Mouse (Mus musculus): ENCODE measurements around the gene Lats2. TPM values are rescaled to one million over a fixed set of nuclear protein-coding genes. Genes with fewer than 3 reads are reported as not detected.

Gene Lats2
- total and polyA plus RNA-seq, 3 experiments, result 1.1 to 4.0 (median 1.5) TPM

GRCm38 (mm10) chr14:57711059-57711458 is 47.1 kb downstream of the Lats2 start:
- H3K27me3 ChIP-seq (replicated peaks), result no peaks in the 10 kb centered on the region
- no peak overlapping the region for H3K9ac ChIP-seq (ENCODE audit: insufficient read depth, low read depth)
- no peak overlapping the region for H3K4me2 ChIP-seq (ENCODE audit: insufficient read depth, low read depth, poor library complexity, severe bottlenecking)
- TF ChIP-seq ZMIZ1 (IDR thresholded peaks at IDR 0.05; ENCODE audit: low read depth, low read length) (no peak), E2F4 (IDR thresholded peaks at IDR 0.05; ENCODE audit: insufficient replicate concordance, low read depth, low read length) (no peak), GABPA (IDR thresholded peaks at IDR 0.05; ENCODE audit: insufficient replicate concordance, low read depth, low read length) (no peak), CTCF (conservative IDR thresholded peaks at IDR 0.05 in 1 of 2, IDR thresholded peaks at IDR 0.05 in 1 of 2; ENCODE audit: low read depth in 2 of 2, low read length in 2 of 2) (no peak), USF2 (conservative IDR thresholded peaks at IDR 0.05; ENCODE audit: low read depth, low read length) (no peak), ZKSCAN1 (IDR thresholded peaks at IDR 0.05; ENCODE audit: borderline replicate concordance, low read depth, low read length) (no peak), JUND (conservative IDR thresholded peaks at IDR 0.05; ENCODE audit: low read depth, low read length) (no peak), TCF12 (IDR thresholded peaks at IDR 0.05; ENCODE audit: low read depth, low read length) (no peak), CHD1 (IDR thresholded peaks at IDR 0.05; ENCODE audit: low read depth, low read length) (no peak), HCFC1 (IDR thresholded peaks at IDR 0.05; ENCODE audit: low read depth, low read length) (no peak), MEF2A (IDR thresholded peaks at IDR 0.05; ENCODE audit: borderline replicate concordance, low read depth, low read length) (no peak), MAZ (IDR thresholded peaks at IDR 0.05; ENCODE audit: low read depth, low read length) (no peak), IRF4 (IDR thresholded peaks at IDR 0.05; ENCODE audit: low read depth, low read length) (no peak), BHLHE40 (IDR thresholded peaks at IDR 0.05; ENCODE audit: low read depth, low read length) (no peak), KAT2A (IDR thresholded peaks at IDR 0.05; ENCODE audit: insufficient replicate concordance, low read length) (no peak), JUN (IDR thresholded peaks at IDR 0.05; ENCODE audit: insufficient read depth, low read depth, low read length) (no peak), ETS1 (conservative IDR thresholded peaks at IDR 0.05; ENCODE audit: low read depth, low read length) (no peak), NRF1 (IDR thresholded peaks at IDR 0.05; ENCODE audit: low read depth, low read length) (no peak), RCOR1 (conservative IDR thresholded peaks at IDR 0.05; ENCODE audit: low read depth, low read length) (no peak), USF1 (IDR thresholded peaks at IDR 0.05; ENCODE audit: low read depth, low read length) (no peak)
- H3K9me3 ChIP-seq (replicated peaks; ENCODE audit: low read length), result no peaks in the 10 kb centered on the region
- DNase-seq (ENCODE audit: extremely low read depth), result no peak
- H3K4me1 ChIP-seq (ENCODE audit: control insufficient read depth in 1 of 2, insufficient read depth in 2 of 2), result peaks cover 0 to 4% of the 10 kb centered on the region in 2 experiments; a peak in 3 of 4 replicates
- no peaks in the 10 kb centered on the region for H3K36me3 ChIP-seq (replicated peaks in 1 of 2; ENCODE audit: control insufficient read depth in 1 of 2, insufficient read depth in 1 of 2, low read length in 1 of 2)
- in situ Hi-C loops (cut with MboI; ENCODE audit: low pct_ligation_motif_present, low pct_unique_long_range_greater_than_20kb, low sequenced_read_pairs), result no loop called here
- no peak overlapping the region for H3K27ac ChIP-seq (ENCODE audit: insufficient read depth, low read depth)
- H3K79me2 ChIP-seq (replicated peaks; ENCODE audit: control insufficient read depth, extremely low read depth, insufficient read depth, poor library complexity, severe bottlenecking), result no peaks in the 10 kb centered on the region
- dilution Hi-C loops (cut with MboI; ENCODE audit: extremely low pct_ligation_motif_present, extremely low pct_unique_long_range_greater_than_20kb, low sequenced_read_pairs), result no loop called here
- no peak overlapping the region for H3K4me3 ChIP-seq (replicated peaks in 1 of 3; ENCODE audit: low read depth in 2 of 3, low read length in 2 of 3, poor library complexity in 1 of 3)

DNA sequence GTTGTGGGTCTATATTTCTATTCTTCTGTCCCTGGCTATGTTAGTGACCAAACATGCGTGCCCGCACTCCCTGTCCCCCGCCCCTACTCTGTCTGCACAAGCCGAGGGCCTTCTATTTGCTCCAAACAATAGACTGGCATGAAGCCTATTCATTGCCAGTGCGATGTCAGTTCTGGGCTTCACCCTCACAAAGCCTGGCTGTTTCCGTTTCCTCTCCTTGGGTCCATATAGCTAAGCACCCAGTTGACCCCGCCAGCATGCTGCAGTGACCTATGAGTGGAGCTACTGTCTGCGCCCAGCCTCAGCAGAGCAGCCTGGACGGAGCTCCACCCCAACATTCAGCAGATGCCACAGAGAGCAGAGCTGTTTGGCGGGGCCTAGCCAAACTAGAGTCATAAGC is 49.0 kb downstream of the Lats2 start:
- dilution Hi-C loops (cut with MboI; ENCODE audit: extremely low pct_ligation_motif_present, extremely low pct_unique_long_range_greater_than_20kb, low sequenced_read_pairs), result no loop called here
- Histone ChIP-seq H3K36me3 (replicated peaks in 1 of 2; ENCODE audit: control insufficient read depth in 1 of 2, insufficient read depth in 1 of 2, low read length in 1 of 2) (no peaks in the 10 kb centered on the region), H3K27ac (ENCODE audit: insufficient read depth, low read depth) (no peak overlapping the region), H3K9me3 (replicated peaks; ENCODE audit: low read length) (no peaks in the 10 kb centered on the region), H3K4me3 (replicated peaks in 1 of 3; ENCODE audit: low read depth in 2 of 3, low read length in 2 of 3, poor library complexity in 1 of 3) (no peak overlapping the region), H3K4me2 (ENCODE audit: insufficient read depth, low read depth, poor library complexity, severe bottlenecking) (no peak overlapping the region), H3K9ac (ENCODE audit: insufficient read depth, low read depth) (no peak overlapping the region), H3K27me3 (replicated peaks) (no peaks in the 10 kb centered on the region), H3K4me1 (ENCODE audit: control insufficient read depth in 1 of 2, insufficient read depth in 2 of 2) (peaks cover 0 to 4% of the 10 kb centered on the region in 2 experiments; a peak in 3 of 4 replicates), H3K79me2 (replicated peaks; ENCODE audit: control insufficient read depth, extremely low read depth, insufficient read depth, poor library complexity, severe bottlenecking) (no peaks in the 10 kb centered on the region)
- TF ChIP-seq CHD1 (IDR thresholded peaks at IDR 0.05; ENCODE audit: low read depth, low read length) (no peak), BHLHE40 (IDR thresholded peaks at IDR 0.05; ENCODE audit: low read depth, low read length) (no peak), KAT2A (IDR thresholded peaks at IDR 0.05; ENCODE audit: insufficient replicate concordance, low read length) (no peak), ETS1 (conservative IDR thresholded peaks at IDR 0.05; ENCODE audit: low read depth, low read length) (no peak), ELF1 (IDR thresholded peaks at IDR 0.05; ENCODE audit: low read depth, low read length) (no peak), POLR2A (IDR thresholded peaks at IDR 0.05; ENCODE audit: low read depth, low read length) (no peak), MAFK (IDR thresholded peaks at IDR 0.05; ENCODE audit: insufficient replicate concordance, low read length) (no peak), ZC3H11A (IDR thresholded peaks at IDR 0.05; ENCODE audit: low read depth, low read length) (no peak), CTCF (conservative IDR thresholded peaks at IDR 0.05 in 1 of 2, IDR thresholded peaks at IDR 0.05 in 1 of 2; ENCODE audit: low read depth in 2 of 2, low read length in 2 of 2) (no peak), EP300 (IDR thresholded peaks at IDR 0.05; ENCODE audit: low read length) (no peak), SIN3A (IDR thresholded peaks at IDR 0.05; ENCODE audit: low read length) (no peak), MEF2A (IDR thresholded peaks at IDR 0.05; ENCODE audit: borderline replicate concordance, low read depth, low read length) (no peak), IRF4 (IDR thresholded peaks at IDR 0.05; ENCODE audit: low read depth, low read length) (no peak), TBP (conservative IDR thresholded peaks at IDR 0.05; ENCODE audit: low read depth, low read length) (no peak), MYC (IDR thresholded peaks at IDR 0.05; ENCODE audit: low read depth, low read length) (no peak), USF2 (conservative IDR thresholded peaks at IDR 0.05; ENCODE audit: low read depth, low read length) (no peak), CHD2 (IDR thresholded peaks at IDR 0.05; ENCODE audit: low read length) (no peak)
- in situ Hi-C loops (cut with MboI; ENCODE audit: low pct_ligation_motif_present, low pct_unique_long_range_greater_than_20kb, low sequenced_read_pairs), result no loop called here
- no peak for DNase-seq (ENCODE audit: extremely low read depth)

All from CH12.LX (cell line).